Mouse (Mus musculus): ENCODE results near the gene Gba2. TPM values are rescaled to one million over a fixed set of nuclear protein-coding genes. Genes with fewer than 3 reads are reported as not detected.
"Not testable (repeated sequence)": the region's sequence is repeated elsewhere in the genome, so short reads cannot be mapped to it uniquely, and the experiment has no call there.

Gene Gba2
- polyA plus RNA-seq, 1 experiment from 2014 or later = 17.7 TPM

DNA sequence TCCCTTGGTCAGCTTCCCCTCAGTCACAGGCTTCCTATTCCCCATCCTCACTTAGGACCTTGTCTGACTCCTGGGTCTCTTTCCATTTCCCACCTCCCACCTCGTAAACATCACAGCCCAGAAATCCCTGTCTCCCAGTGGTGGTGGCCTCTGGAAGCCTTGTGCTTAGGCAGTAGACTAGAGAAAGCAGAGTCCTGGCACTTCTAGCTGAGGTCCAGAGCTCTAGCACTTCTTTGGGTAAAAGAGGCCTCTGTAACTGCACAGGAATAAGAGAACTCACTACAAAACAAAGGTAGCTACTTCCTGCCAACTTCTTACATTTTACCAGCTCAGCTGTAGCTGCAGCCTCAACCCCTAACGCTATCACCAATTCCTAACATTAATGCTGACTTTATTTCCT, 17.7 kb downstream of the Gba2 start:
- peaks cover 55% of the 10 kb centered on the region for H3K4me1 ChIP-seq (ENCODE audit: control insufficient read depth, low read depth, low read length)
- WGBS (ENCODE audit: insufficient replicate concordance) = 4% methylated on average over 2 of the region's 2 CpGs
- no peak for ATAC-seq (ENCODE audit: low read depth)
- H3K36me3 ChIP-seq (ENCODE audit: control insufficient read depth, insufficient read depth) = peaks cover 24% of the 10 kb centered on the region
- H3K4me3 ChIP-seq (ENCODE audit: low read depth, low read length) = peak overlapping the region; percentile 92
- H3K27me3 ChIP-seq (ENCODE audit: control insufficient read depth, insufficient read depth, low read depth, low read length) = no peaks in the 10 kb centered on the region
- peak overlapping the region; percentile 100 for H3K27ac ChIP-seq (ENCODE audit: low read length)
- H3K9ac ChIP-seq (ENCODE audit: low read depth, low read length) = peak overlapping the region; percentile 94
- H3K4me2 ChIP-seq (ENCODE audit: low read depth, low read length) = peak overlapping the region; percentile 89
- H3K9me3 ChIP-seq (replicated peaks; ENCODE audit: control insufficient read depth, low read length) = no peaks in the 10 kb centered on the region

DNA sequence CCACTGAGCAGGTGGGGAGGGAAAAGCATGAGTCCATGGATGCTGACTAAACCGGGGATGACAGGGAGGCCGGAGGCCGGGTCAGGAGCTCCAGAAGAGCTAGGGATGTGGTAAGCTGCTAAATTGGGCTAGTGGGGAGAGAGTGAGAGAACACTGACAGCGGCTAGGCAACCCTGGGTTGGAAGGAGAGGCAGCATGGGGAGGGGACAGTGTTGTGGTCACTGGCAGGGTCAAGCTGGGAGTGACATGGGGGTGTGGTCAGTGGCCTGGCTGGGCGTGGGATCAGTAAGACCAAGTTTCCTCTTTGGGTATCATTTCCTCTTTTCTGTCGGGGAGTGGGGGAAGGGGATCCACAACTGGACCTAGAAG, 18.4 kb downstream of the Gba2 start:
- H3K4me1 ChIP-seq (ENCODE audit: control insufficient read depth, low read depth, low read length) = peaks cover 55% of the 10 kb centered on the region
- no peaks in the 10 kb centered on the region for H3K9me3 ChIP-seq (replicated peaks; ENCODE audit: control insufficient read depth, low read length)
- 9% methylated on average over 6 of the region's 6 CpGs for WGBS (ENCODE audit: insufficient replicate concordance)
- peak overlapping the region; percentile 89 for H3K4me2 ChIP-seq (ENCODE audit: low read depth, low read length)
- ATAC-seq (ENCODE audit: low read depth) = no peak
- H3K9ac ChIP-seq (ENCODE audit: low read depth, low read length) = peak overlapping the region; percentile 94
- peak overlapping the region; percentile 100 for H3K27ac ChIP-seq (ENCODE audit: low read length)
- H3K27me3 ChIP-seq (ENCODE audit: control insufficient read depth, insufficient read depth, low read depth, low read length) = no peaks in the 10 kb centered on the region
- peak overlapping the region; percentile 92 for H3K4me3 ChIP-seq (ENCODE audit: low read depth, low read length)
- H3K36me3 ChIP-seq (ENCODE audit: control insufficient read depth, insufficient read depth) = peaks cover 24% of the 10 kb centered on the region

DNA sequence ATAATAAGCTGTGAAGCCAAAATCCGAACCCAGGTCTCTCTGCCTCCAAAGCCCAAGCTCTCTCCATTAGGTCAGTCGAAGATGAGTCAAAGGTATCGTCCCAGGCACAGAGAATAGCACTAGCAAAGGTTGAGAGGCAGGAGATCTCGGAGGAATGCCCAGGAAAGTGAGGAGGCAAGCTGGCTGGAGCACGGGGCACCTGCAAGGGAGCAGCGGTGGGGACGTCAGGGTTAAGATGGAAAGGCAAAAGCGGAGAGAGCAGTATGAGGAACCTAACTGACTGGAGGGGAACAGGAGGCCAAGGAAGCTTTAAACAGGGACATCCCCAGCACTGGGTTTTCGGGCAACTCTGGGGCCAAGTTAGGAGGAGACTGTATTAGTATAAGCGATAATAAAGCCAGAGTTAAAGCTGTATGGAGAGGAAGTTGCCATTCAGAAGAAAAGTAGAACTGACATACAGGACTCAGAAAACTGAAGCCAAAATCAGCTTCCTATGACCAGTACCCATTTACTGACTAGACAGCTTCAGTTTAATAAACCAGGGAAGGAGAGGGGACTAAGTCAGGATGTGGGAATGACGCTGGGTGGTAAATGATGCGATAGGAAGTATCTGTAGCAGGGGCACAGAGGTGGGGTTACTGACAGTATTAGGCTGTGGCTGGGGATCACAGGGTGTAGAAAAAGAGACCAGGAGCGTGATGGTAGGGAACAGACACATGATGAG, 19.0 kb downstream of the Gba2 start:
- Histone ChIP-seq H3K4me1 (ENCODE audit: control insufficient read depth, low read depth, low read length) (peaks cover 55% of the 10 kb centered on the region), H3K36me3 (ENCODE audit: control insufficient read depth, insufficient read depth) (peaks cover 25% of the 10 kb centered on the region), H3K27ac (ENCODE audit: low read length) (peak overlapping the region; percentile 100), H3K4me2 (ENCODE audit: low read depth, low read length) (peak overlapping the region; percentile 89), H3K27me3 (ENCODE audit: control insufficient read depth, insufficient read depth, low read depth, low read length) (no peaks in the 10 kb centered on the region), H3K9me3 (replicated peaks; ENCODE audit: control insufficient read depth, low read length) (no peaks in the 10 kb centered on the region), H3K9ac (ENCODE audit: low read depth, low read length) (peak overlapping the region; percentile 94), H3K4me3 (ENCODE audit: low read depth, low read length) (peak overlapping the region; percentile 92)
- 22% methylated on average over 13 of the region's 13 CpGs for WGBS (ENCODE audit: insufficient replicate concordance)
- ATAC-seq (ENCODE audit: low read depth) = no peak

DNA sequence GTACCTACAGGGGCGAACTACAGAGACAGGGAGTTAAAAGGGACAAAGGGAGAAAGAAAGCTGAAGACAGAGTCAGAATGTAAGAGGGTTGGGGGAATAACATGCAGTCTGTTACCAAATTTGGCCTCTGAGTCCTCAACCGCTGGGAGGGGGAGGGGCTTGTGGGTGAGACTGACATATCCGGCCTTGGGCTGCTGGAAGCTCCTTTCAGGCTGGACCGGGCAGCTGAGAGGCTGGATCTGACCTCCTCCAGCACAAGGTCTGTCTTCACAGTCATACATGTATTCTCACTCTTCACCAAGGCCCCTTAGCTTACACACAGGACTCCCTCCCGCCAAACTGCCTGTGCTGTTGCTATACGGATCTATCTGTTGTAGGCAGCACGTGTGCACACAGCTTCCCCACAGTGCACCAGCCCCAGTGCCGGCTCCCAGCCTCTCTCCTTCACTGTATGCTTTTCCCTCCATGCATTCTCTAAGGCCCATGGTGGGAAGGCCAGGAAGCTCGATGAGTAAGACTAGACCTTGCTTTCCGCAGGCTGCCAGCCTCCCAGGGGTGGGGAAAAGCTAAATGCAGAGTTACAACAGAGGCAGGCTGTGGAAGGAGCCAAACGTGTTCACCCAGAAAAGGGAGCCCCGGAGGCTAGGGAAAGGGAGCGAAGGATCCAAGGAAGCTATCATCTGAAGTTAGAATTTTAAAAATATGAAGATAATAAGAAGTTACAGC, 19.9 kb downstream of the Gba2 start:
- Histone ChIP-seq H3K9ac (ENCODE audit: low read depth, low read length) (peak overlapping the region; percentile 48), H3K27me3 (ENCODE audit: control insufficient read depth, insufficient read depth, low read depth, low read length) (no peaks in the 10 kb centered on the region), H3K27ac (ENCODE audit: low read length) (peak overlapping the region; percentile 72), H3K4me1 (ENCODE audit: control insufficient read depth, low read depth, low read length) (peaks cover 51% of the 10 kb centered on the region), H3K9me3 (replicated peaks; ENCODE audit: control insufficient read depth, low read length) (no peaks in the 10 kb centered on the region), H3K4me2 (ENCODE audit: low read depth, low read length) (peak overlapping the region; percentile 89), H3K36me3 (ENCODE audit: control insufficient read depth, insufficient read depth) (peaks cover 33% of the 10 kb centered on the region), H3K4me3 (ENCODE audit: low read depth, low read length) (peak overlapping the region; percentile 92)
- no peak for ATAC-seq (ENCODE audit: low read depth)
- WGBS (ENCODE audit: insufficient replicate concordance) = 7% methylated on average over 13 of the region's 13 CpGs

DNA sequence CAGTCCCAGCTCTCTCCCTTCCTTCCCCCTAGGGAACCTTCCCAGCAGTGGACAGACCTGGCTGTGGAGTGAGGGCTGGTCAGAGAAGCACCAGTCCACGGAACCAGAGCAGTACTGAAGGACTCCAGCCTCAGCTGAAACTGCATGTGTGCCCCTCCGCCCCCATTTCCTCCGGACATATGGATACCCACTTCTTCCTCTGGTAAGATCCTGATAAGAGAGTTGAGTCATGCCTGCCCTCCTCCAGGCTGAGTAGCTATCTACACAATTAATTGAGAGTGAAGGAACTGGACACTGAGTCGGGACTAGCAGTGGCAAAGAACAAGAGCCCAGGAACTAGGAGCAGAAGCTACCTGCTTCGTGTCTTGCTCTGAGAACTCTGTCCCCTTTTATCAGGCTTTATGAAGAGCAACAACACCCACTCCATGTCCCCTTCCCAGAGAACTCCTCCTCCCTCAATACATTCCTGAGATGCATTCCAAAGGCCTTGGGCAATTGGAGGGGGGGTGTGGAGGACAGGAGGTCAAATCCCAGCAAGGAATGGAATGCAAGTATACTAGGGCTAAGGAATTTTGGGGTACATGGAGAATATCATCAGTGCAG, 20.5 kb downstream of the Gba2 start:
- peaks cover 44% of the 10 kb centered on the region for H3K4me1 ChIP-seq (ENCODE audit: control insufficient read depth, low read depth, low read length)

DNA sequence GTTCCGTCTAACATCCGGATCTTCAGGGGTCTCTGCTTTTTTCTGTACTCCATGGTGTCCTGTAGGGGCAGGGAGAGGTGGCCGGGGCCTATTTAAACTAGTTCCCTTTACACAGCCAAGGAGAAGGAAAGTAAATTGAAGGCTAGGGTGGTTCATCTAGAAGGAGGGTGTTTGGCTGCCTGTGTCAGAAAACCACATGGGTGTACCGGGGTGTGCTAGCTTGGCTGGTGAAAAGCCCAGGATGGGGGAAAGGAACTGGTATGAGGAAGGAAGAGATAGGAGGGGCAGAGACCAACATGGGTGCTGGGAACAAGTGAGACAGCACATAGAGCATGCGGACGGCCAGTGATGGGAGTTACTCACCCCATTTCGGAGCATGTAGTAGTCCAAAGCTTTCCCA, 22.7 kb downstream of the Gba2 start:
- 76% methylated on average over 7 of the region's 7 CpGs for WGBS (ENCODE audit: insufficient replicate concordance)
- Histone ChIP-seq H3K27me3 (ENCODE audit: control insufficient read depth, insufficient read depth, low read depth, low read length) (no peaks in the 10 kb centered on the region), H3K4me2 (ENCODE audit: low read depth, low read length) (no peak overlapping the region), H3K4me3 (ENCODE audit: low read depth, low read length) (no peak overlapping the region), H3K36me3 (ENCODE audit: control insufficient read depth, insufficient read depth) (peaks cover 61% of the 10 kb centered on the region), H3K27ac (ENCODE audit: low read length) (no peak overlapping the region), H3K9me3 (replicated peaks; ENCODE audit: control insufficient read depth, low read length) (peaks cover 4% of the 10 kb centered on the region), H3K9ac (ENCODE audit: low read depth, low read length) (no peak overlapping the region), H3K4me1 (ENCODE audit: control insufficient read depth, low read depth, low read length) (peaks cover 38% of the 10 kb centered on the region)
- ATAC-seq (ENCODE audit: low read depth) = no peak

More for the DNA sequence above, 20.5 kb downstream of the Gba2 start:
- Histone ChIP-seq H3K4me3 (ENCODE audit: low read depth, low read length) (peak overlapping the region; percentile 92), H3K36me3 (ENCODE audit: control insufficient read depth, insufficient read depth) (peaks cover 39% of the 10 kb centered on the region), H3K4me2 (ENCODE audit: low read depth, low read length) (peak overlapping the region; percentile 89), H3K27me3 (ENCODE audit: control insufficient read depth, insufficient read depth, low read depth, low read length) (no peaks in the 10 kb centered on the region), H3K27ac (ENCODE audit: low read length) (peak overlapping the region; percentile 72), H3K9me3 (replicated peaks; ENCODE audit: control insufficient read depth, low read length) (no peaks in the 10 kb centered on the region), H3K9ac (ENCODE audit: low read depth, low read length) (peak overlapping the region; percentile 48)
- ATAC-seq (ENCODE audit: low read depth) = no peak
- 8% methylated on average over 5 of the region's 5 CpGs for WGBS (ENCODE audit: insufficient replicate concordance)

DNA sequence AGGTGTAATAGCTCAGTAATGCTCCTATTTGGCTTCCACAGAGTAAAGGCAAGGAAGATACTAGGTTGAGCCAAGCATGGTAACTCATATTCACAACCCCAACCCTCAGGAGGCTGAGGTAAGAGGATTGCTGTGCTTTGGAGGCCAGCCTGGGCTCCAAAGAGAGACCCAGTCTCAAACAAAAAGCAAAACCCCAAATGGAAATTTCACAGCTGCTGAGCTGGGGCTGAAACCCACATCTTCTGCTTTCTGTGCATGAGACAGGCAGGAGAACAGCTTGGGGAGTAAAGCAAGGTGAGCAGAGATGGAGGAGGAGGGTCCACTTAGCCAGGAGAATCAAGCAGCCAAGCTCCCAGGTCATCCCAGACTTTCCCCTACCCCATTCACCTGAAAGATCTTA, 24.8 kb downstream of the Gba2 start:
- Histone ChIP-seq H3K27ac (ENCODE audit: low read length) (no peak overlapping the region), H3K4me3 (ENCODE audit: low read depth, low read length) (no peak overlapping the region), H3K9ac (ENCODE audit: low read depth, low read length) (no peak overlapping the region)

DNA sequence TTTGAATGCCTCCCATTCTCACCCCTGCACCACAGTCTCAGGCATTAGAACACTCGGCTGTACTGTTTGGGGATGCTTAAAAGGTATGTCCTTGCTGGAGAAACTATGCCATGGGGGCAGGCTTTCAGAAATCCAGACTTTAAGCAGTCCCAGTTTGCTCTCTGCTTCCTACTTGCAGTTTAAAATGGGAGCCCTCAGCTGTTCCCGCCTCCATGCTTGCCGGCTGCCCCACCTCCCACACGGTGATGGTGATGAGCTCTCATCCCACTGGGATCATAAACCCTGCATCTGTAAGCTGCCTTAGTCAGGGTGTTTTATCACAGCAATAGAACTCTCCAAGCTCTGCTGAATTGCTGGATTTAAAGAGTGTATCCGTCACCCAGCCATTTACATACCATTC, 26.2 kb downstream of the Gba2 start:
- 94% methylated on average over 5 of the region's 5 CpGs for WGBS (ENCODE audit: insufficient replicate concordance)
- ATAC-seq (ENCODE audit: low read depth) = no peak
- peaks cover 4% of the 10 kb centered on the region for H3K9me3 ChIP-seq (replicated peaks; ENCODE audit: control insufficient read depth, low read length)

More for the DNA sequence above, 24.8 kb downstream of the Gba2 start:
- Histone ChIP-seq H3K9me3 (replicated peaks; ENCODE audit: control insufficient read depth, low read length) (peaks cover 4% of the 10 kb centered on the region), H3K27me3 (ENCODE audit: control insufficient read depth, insufficient read depth, low read depth, low read length) (no peaks in the 10 kb centered on the region), H3K36me3 (ENCODE audit: control insufficient read depth, insufficient read depth) (peaks cover 82% of the 10 kb centered on the region), H3K4me2 (ENCODE audit: low read depth, low read length) (no peak overlapping the region), H3K4me1 (ENCODE audit: control insufficient read depth, low read depth, low read length) (peaks cover 19% of the 10 kb centered on the region)
- ATAC-seq (ENCODE audit: low read depth) = no peak

DNA sequence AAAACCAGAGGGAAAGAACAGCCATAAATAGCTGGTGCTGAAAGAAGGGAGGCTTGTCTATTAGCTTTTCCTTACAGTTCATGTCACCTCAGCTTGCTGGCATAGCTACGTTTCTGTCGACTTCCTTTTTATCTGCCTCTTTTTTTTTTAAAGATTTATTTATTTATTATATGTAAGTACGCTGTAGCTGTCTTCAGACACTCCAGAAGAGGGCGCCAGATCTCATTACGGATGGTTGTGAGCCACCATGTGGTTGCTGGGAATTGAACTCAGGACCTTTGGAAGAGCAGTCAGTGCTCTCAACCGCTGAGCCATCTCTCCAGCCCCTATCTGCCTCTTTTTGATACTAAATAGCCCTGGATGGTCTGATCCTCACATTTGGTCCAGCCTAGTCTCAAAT, 26.8 kb downstream of the Gba2 start:
- ATAC-seq (ENCODE audit: low read depth); H3K4me3 ChIP-seq (ENCODE audit: low read depth, low read length); H3K9me3 ChIP-seq (replicated peaks; ENCODE audit: control insufficient read depth, low read length); H3K27me3 ChIP-seq (ENCODE audit: control insufficient read depth, insufficient read depth, low read depth, low read length); H3K4me1 ChIP-seq (ENCODE audit: control insufficient read depth, low read depth, low read length); H3K9ac ChIP-seq (ENCODE audit: low read depth, low read length); H3K27ac ChIP-seq (ENCODE audit: low read length); H3K4me2 ChIP-seq (ENCODE audit: low read depth, low read length): not testable (repeated sequence)
- peaks cover 97% of the 10 kb centered on the region for H3K36me3 ChIP-seq (ENCODE audit: control insufficient read depth, insufficient read depth)
- 77% methylated on average over 6 of the region's 6 CpGs for WGBS (ENCODE audit: insufficient replicate concordance)

More for the DNA sequence above, 26.2 kb downstream of the Gba2 start:
- Histone ChIP-seq H3K4me2 (ENCODE audit: low read depth, low read length) (no peak overlapping the region), H3K4me1 (ENCODE audit: control insufficient read depth, low read depth, low read length) (peaks cover 4% of the 10 kb centered on the region), H3K27ac (ENCODE audit: low read length) (no peak overlapping the region), H3K4me3 (ENCODE audit: low read depth, low read length) (no peak overlapping the region), H3K9ac (ENCODE audit: low read depth, low read length) (no peak overlapping the region), H3K27me3 (ENCODE audit: control insufficient read depth, insufficient read depth, low read depth, low read length) (no peaks in the 10 kb centered on the region), H3K36me3 (ENCODE audit: control insufficient read depth, insufficient read depth) (peaks cover 96% of the 10 kb centered on the region)

Data from liver, embryonic 16.5 days (tissue).